Mouse (Mus musculus): ENCODE measurements around the gene Klrb1.
"Not testable (repeated sequence)": the region's sequence is repeated elsewhere in the genome, so short reads cannot be mapped to it uniquely, and the experiment has no call there.

The Klrb1 gene

GRCm38 (mm10) chr6:128722959-128723358 lies at the start of gene Klrb1:
Gene Klrb1, minus strand, starts transcription at chr6:128723059.
- no peak for DNase-seq (ENCODE audit: low spot score)

DNA sequence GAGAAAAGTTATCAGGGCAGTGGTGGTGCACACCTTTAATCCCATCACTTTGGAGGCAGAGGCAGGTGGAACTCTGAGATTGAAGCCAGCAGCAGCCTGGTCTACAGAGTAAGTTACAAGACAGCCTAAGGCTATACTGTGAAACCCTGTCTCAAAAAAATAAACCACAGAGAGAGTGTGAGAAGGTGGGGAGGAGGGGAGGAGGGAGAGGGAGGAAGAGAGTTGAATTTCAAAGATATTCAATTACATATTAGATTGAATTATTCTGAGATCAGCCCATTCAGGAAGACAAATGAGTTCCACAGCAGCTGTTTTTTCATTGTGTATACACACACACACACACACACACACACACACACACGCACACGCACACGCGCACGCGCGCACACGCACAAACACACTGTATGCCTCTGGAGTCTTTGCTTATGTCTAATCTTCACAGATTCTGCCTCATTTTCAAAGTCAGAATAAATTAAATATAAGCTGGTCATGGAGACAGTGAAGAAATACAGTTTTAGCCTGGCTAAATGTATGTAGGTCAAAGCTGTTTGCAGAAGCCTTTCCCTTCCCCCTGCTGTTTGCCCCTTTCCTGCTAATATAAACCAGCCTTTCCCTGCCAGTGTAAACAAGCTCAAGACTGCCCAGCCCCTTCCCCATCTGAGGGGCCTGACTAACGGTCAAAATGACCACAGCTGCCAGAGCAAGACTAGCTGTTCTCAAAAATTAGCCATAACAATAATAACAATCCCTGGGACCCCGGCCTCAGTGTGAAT lies 46.8 kb upstream of the Klrb1 start:
- DNase-seq (ENCODE audit: low spot score): no peak

DNA sequence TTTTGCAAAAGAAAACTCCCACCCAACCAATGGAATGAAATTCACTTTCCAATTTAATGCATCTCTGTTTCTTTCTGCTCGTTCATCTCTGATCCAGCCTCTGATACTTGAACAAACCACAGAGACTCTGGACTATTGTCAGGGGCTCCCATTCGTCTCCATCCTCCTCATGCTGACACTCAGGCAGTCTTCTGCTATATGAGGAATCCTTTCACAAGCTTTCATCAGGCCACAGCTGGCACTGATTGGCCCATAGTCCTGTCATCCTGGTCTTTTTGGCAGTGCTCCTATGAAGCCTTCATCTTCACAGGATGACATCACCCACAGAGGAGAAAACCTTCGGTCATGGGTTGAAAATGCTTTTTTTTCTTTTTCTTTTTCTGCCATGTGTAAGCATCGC lies 45.2 kb upstream of the Klrb1 start:
- DNase-seq (ENCODE audit: low spot score): peak; percentile 45

- DNase-seq (ENCODE audit: low spot score): not testable (repeated sequence)
Measured at GRCm38 (mm10) chr6:128766486-128767254, 43.8 kb upstream of the Klrb1 start.

DNA sequence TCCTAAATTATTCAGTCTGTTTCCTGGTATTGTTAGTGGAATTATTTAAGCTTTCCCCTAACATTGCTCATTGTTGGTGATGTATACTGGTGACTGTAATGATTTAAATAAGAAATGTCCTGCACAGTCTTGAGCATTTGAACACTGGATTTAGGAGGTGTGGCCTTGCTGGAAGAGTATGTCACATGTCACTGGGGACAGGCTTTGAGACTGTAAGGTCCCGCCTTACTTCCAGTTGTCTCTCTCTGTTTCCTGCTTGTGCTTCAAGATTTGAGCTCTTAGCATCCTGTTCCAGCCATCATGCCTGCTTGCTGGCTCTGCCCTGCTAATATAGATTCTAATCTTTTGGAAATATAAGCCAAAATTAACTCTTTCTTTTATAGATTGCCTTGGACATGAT lies 42.4 kb upstream of the Klrb1 start:
- DNase-seq (ENCODE audit: low spot score): no peak

DNA sequence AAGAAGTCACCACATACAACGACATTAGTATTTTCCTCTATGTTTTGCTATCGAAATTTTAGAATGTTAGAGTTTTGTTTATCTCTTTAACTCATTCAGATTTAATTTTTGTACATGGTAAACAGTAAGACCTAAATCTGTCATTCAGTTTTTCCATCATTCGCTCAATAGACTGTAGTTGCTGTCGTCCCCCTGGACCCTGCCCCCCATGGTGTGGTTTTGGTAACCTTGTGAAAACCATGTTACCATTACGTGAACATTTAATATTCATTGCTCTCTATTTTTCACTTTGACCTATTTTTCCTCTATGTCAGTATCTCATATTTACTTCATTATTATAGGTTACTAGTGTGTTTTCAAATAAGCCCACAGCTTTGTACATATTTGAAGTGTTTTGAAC lies 41.7 kb upstream of the Klrb1 start:
- DNase-seq (ENCODE audit: low spot score): no peak

DNA sequence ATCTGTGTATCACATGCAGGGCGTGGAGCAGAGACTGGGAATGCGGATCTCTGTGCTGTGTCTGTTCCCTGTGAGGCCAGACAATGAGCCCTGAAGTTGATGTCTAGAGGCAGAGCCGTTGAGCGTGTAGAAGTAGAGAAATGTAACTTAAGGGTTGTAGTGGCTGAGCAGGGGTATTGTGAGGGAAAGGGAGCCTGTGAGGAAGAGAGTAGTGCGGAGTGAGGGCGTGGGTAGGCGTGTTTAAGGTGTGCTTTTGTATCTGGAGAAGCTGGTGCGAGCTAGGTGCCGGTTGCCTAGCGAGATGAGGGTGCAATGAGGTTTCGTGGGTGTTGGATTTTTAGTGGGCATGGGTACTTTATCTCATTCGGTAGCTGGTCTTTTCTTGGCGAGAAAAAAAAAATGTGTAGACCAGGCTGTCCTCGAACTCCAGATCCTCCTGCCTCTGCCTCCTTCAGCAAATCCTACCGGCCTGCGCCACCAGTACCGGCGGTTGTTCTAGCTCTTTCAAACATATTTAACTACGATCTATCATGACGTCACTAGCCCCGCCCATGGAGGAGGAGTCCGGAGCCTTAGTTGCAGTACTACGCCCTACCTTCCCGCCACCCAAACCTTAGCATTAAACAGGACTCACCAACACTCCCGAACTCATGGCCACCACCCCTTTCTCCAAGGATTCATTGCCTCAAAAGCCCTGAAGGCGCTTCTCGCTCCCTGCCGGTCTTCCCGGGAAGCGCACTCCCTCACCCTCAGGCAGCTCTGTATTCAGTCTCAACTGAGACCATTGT lies 41.1 kb upstream of the Klrb1 start:
- DNase-seq (ENCODE audit: low spot score): peak; percentile 93

- not testable (repeated sequence) for DNase-seq (ENCODE audit: low spot score)
Measured at GRCm38 (mm10) chr6:128762892-128763670, 40.2 kb upstream of the Klrb1 start.

GRCm38 (mm10) chr6:128761144-128761540 lies 38.3 kb upstream of the Klrb1 start:
- DNase-seq (ENCODE audit: low spot score): no peak

DNA sequence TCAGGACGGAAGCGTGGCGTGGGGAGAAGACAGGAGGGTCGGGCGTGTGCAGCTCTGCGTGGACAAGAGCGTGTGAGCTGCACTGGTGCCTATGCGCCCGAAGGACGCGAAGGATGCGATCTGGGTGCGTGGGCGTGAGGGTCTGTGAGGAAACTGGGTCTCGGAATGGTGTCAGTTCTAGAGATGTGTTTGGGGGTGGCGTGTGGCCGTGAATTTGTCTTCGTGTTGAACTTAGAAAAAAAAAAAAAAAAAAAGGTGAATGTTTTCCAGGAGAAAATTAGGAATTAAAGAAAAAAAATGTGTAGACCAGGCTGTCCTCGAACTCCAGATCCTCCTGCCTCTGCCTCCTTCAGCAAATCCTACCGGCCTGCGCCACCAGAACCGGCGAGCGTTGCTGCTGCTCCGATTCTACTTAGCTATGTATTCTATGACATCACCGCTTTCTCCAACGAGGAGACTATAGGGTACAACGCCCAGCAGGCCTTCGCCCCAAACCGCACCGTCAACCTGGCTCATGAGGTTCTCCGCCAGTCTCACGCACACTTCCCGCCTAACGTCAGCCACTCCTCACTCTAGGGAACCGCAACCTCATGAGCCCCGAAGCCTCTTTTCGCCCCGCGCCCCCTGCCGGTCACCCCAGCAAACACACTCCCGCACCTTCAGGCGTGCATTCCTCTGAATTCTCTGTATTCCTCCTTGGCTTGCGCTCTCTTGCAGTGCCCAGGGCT lies 37.7 kb upstream of the Klrb1 start:
- peak; percentile 90 for DNase-seq (ENCODE audit: low spot score)

GRCm38 (mm10) chr6:128760016-128760415 lies 37.2 kb upstream of the Klrb1 start:
- peak; percentile 85 for DNase-seq (ENCODE audit: low spot score)

DNA sequence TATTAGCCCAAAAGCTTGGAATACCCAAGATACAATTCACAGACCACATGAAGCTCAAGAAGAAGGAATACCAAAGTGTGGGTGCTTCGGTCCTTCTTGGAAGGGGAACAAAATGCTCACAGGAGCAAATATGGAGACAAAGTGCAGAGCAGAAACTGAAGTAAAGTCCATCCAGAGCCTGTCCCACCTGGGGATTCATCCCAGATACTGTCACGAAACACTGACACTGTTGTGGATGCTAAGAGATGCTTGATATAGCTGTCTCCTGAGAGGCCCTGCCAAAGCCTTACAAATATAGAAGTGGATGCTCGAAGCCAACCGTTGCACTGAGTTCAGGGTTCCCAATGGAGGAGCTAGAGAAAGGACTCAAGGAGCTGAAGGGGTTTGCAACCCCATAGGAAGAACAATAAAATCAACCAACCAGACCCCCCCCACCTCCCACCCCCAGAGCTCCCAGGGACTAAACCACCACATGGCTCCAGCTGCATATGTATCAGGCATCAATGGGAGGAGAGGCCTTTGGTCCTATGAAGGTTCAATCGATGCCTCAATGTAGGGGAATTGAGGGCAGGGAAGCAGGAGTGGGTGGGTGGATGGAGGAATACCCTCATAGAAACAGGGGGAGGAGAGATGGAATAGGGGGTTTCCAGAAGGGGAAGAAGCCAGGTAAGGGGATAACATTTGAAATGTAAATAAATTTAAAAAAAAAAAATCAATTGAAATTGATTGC lies 36.5 kb upstream of the Klrb1 start:
- DNase-seq (ENCODE audit: low spot score): no peak

DNA sequence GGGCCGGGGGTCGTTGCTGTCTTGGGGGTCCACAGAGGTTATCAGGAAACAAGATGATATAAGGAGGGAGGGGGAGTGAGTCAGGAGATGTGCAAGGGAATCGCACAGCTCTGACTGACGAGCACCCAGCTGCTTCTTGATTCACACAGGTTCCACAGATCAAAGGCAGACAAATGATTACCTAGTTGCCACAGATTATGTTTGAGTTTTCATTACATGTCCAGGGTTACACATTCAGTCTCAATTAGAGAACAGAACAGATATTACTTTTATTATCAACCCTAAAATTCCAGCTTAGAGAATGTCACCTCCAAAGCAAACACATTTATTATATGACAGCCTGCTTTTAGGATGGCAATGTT lies 32.5 kb upstream of the Klrb1 start:
- not testable (repeated sequence) for DNase-seq (ENCODE audit: low spot score)

- not testable (repeated sequence) for DNase-seq (ENCODE audit: low spot score)
Measured at GRCm38 (mm10) chr6:128754748-128755401, 32.0 kb upstream of the Klrb1 start.

DNA sequence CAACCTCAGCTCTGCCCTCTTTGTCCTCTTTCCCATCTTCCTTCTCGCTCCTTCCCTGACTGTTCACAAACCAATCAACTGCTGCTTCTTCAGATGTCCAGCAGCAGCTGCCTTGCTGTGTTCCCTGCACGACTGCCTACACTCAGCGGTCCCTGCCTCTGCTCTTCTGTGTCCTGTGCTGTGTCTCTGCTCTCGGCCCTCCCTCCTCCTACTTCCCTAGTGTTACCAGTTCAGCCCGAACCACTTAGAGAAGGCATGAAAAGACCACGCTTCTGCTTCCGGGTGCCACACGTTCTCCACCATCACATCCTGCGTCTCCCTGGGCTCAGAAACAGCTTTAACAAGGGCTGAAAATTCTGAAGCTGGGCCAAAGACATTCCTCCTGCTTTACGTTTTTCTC lies 31.4 kb upstream of the Klrb1 start:
- not testable (repeated sequence) for DNase-seq (ENCODE audit: low spot score)

DNA sequence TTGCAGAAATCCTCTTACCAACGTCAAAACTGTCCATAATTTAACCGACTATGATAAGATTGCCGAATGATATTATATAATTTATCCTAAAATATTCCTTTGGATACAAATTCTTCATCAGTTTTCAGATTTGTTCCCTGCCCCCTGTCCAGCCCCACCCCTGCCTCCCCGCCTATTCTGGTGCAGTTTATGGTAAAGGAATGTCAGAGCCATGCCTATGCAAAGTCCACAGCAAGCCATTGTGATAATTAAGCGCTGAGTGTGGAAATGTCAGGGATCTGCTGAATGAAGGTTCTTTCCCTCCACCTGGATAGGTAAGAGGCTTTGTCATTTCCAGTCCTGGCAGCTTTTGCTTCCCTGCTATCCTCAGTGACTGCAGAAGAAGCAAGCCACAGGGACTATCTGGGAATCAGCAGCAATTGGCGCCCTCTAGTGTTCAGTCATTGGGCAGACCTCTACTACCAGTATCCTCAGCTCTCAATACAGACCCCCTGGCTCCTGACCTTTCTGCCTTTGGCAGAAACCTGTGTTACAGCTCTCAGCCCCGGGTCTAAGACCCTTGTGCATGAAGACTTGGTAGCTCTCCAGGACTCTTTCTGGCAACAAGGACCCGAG lies 30.9 kb upstream of the Klrb1 start:
- peak; percentile 60 for DNase-seq (ENCODE audit: low spot score)

- not testable (repeated sequence) for DNase-seq (ENCODE audit: low spot score)
Measured at GRCm38 (mm10) chr6:128747006-128747405, 24.1 kb upstream of the Klrb1 start.

DNA sequence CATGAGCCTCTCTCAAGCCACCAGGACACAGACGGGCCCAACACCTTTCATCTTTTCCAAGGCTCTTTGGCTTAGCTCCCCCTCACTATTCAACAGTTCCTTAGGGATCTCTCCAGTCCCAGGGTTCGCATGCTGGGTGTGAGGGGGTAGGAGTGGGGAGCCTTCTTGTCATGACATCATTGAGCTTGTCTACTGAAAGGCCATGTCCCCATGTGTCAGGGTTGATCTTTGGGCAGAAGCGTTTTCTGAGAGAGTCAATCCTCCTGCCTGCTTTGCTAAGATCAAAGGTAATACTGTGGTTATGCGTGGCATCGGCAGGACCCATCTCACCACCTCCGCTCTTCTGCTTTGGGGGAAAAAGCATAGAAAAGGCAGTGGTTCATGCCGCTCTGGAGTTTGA lies 14.6 kb upstream of the Klrb1 start:
- no peak for DNase-seq (ENCODE audit: low spot score)

GRCm38 (mm10) chr6:128736100-128736499 lies 13.2 kb upstream of the Klrb1 start:
- DNase-seq (ENCODE audit: low spot score): no peak
